Mouse (Mus musculus) intestine, embryonic 16.5 days (tissue): ENCODE data around the gene Vkorc1l1. TPM values are rescaled to one million over a fixed set of nuclear protein-coding genes. Genes with fewer than 3 reads are reported as not detected.

ENCODE experiments used
- ATAC-seq: fragments of 200-750 bp; cut with Nextera tagmentation; 2 replicates; pipeline ENCODE4 v1.8.0; 2017; ENCODE audit warnings: moderate TSS enrichment, moderate library complexity
- H3K27ac ChIP-seq: fragments of 300-500 bp; sonication (generic); 2 replicates; pipeline ENCODE4 v1.5.1; 2014; ENCODE audit warnings: mild to moderate bottlenecking, low read length
- H3K27me3 ChIP-seq: fragments of 300-500 bp; sonication (generic); replicated peaks from 2 replicates; pipeline ENCODE4 v1.6.1; 2014; ENCODE audit warnings: low read length, control low read depth, mixed read lengths; ENCODE audit not compliant: control insufficient read depth, insufficient read depth
- H3K36me3 ChIP-seq: fragments of 300-500 bp; sonication (generic); 2 replicates; pipeline ENCODE4 v1.6.1; 2014; ENCODE audit warnings: low read length, control low read depth; ENCODE audit not compliant: control insufficient read depth, insufficient read depth
- H3K4me1 ChIP-seq: fragments of 300-500 bp; sonication (generic); 2 replicates; pipeline ENCODE4 v1.6.1; 2014; ENCODE audit warnings: low read length, control low read depth, mixed read lengths; ENCODE audit not compliant: control insufficient read depth, insufficient read depth
- H3K4me2 ChIP-seq: fragments of 300-500 bp; sonication (generic); 2 replicates; pipeline ENCODE4 v1.6.1; 2014; ENCODE audit warnings: low read depth, low read length, control low read depth
- H3K4me3 ChIP-seq: fragments of 300-500 bp; sonication (generic); 2 replicates; pipeline ENCODE4 v1.5.1; 2014; ENCODE audit warnings: mild to moderate bottlenecking, low read length
- H3K9ac ChIP-seq: fragments of 300-500 bp; sonication (generic); 2 replicates; pipeline ENCODE4 v1.6.1; 2014; ENCODE audit warnings: low read depth, low read length
- H3K9me3 ChIP-seq: fragments of 300-500 bp; sonication (generic); 2 replicates; pipeline ENCODE4 v1.6.1; 2016; ENCODE audit warnings: low read length, control low read depth; ENCODE audit not compliant: control insufficient read depth
- WGBS: fragments of 180-500 bp; shearing (Covaris S2); extraction: QIAGEN DNeasy Blood & Tissue Kit; methylation state at CpG from one replicate; pipeline ENCODE4 v1.1.7; 2014; 5-methylcytosine and 5-hydroxymethylcytosine counted together
- polyA plus RNA-seq: library from polyadenylated mRNA; unstranded; fragments of >200 nt; fragmentation: Nextera tagmentation; extraction: Ambion mirVana; gene quantifications from 2 replicates; pipeline ENCODE4 v1.2.1, GENCODE M21; 2015

Gene Vkorc1l1
- polyA plus RNA-seq, 1 experiment from 2014 or later, result 22.1 TPM

GRCm38 (mm10) chr5:129966448-129966847, 24.7 kb downstream of the Vkorc1l1 start:
- Histone ChIP-seq H3K4me3 (no peak overlapping the region), H3K27ac (no peak overlapping the region), H3K9ac (no peak overlapping the region), H3K9me3 (no peaks in the 10 kb centered on the region), H3K4me1 (no peaks in the 10 kb centered on the region), H3K27me3 (no peaks in the 10 kb centered on the region), H3K4me2 (no peak overlapping the region), H3K36me3 (no peaks in the 10 kb centered on the region; the same call in 1 of the 2 replicates)
- ATAC-seq, result no peak
- 89% methylated on average over 3 of the region's 3 CpGs for WGBS

- WGBS, result 78% methylated on average over 7 of the region's 7 CpGs
- H3K4me1 ChIP-seq, result no peaks in the 10 kb centered on the region
- no peak overlapping the region for H3K4me3 ChIP-seq
- no peak for ATAC-seq
- no peaks in the 10 kb centered on the region; the same call in 1 of the 2 replicates for H3K36me3 ChIP-seq
- no peaks in the 10 kb centered on the region for H3K9me3 ChIP-seq
- no peaks in the 10 kb centered on the region for H3K27me3 ChIP-seq
- no peak overlapping the region for H3K27ac ChIP-seq
- H3K9ac ChIP-seq, result no peak overlapping the region
- no peak overlapping the region for H3K4me2 ChIP-seq
These were observed 26.6 kb downstream of the Vkorc1l1 start for GRCm38 (mm10) chr5:129968417-129968816.

- no peak overlapping the region for H3K27ac ChIP-seq
- no peaks in the 10 kb centered on the region for H3K4me1 ChIP-seq
- no peak overlapping the region for H3K9ac ChIP-seq
- ATAC-seq, result no peak
- H3K4me2 ChIP-seq, result no peak overlapping the region
- no peaks in the 10 kb centered on the region for H3K9me3 ChIP-seq
- 78% methylated on average over 4 of the region's 4 CpGs for WGBS
- H3K36me3 ChIP-seq, result no peaks in the 10 kb centered on the region; the same call in 1 of the 2 replicates
- no peak overlapping the region for H3K4me3 ChIP-seq
- H3K27me3 ChIP-seq, result no peaks in the 10 kb centered on the region
These were observed 29.7 kb downstream of the Vkorc1l1 start for GRCm38 (mm10) chr5:129971491-129971890.

GRCm38 (mm10) chr5:129974354-129974753, 32.6 kb downstream of the Vkorc1l1 start:
- Histone ChIP-seq H3K9ac (no peak overlapping the region), H3K27me3 (no peaks in the 10 kb centered on the region), H3K9me3 (no peaks in the 10 kb centered on the region), H3K4me3 (no peak overlapping the region), H3K27ac (peak overlapping the region; percentile 46; the same call in 1 of the 2 replicates), H3K4me2 (no peak overlapping the region), H3K4me1 (no peaks in the 10 kb centered on the region), H3K36me3 (no peaks in the 10 kb centered on the region; the same call in 1 of the 2 replicates)
- WGBS, result 88% methylated on average over 4 of the region's 4 CpGs
- ATAC-seq, result no peak

- Histone ChIP-seq H3K36me3 (no peaks in the 10 kb centered on the region; the same call in 1 of the 2 replicates), H3K9ac (no peak overlapping the region), H3K4me2 (no peak overlapping the region), H3K27me3 (no peaks in the 10 kb centered on the region), H3K4me1 (no peaks in the 10 kb centered on the region; the same call in 1 of the 2 replicates), H3K4me3 (no peak overlapping the region), H3K9me3 (no peaks in the 10 kb centered on the region), H3K27ac (peak overlapping the region; percentile 46)
- ATAC-seq, result peak; percentile 92
- 58% methylated on average over 4 of the region's 4 CpGs for WGBS
These were observed 33.1 kb downstream of the Vkorc1l1 start for GRCm38 (mm10) chr5:129974866-129975311.

GRCm38 (mm10) chr5:129977768-129978167, 36.0 kb downstream of the Vkorc1l1 start:
- peak; percentile 39; the same call in 1 of the 2 replicates for ATAC-seq

GRCm38 (mm10) chr5:129978608-129979007, 36.8 kb downstream of the Vkorc1l1 start:
- H3K4me3 ChIP-seq, result no peak overlapping the region
- H3K9me3 ChIP-seq, result no peaks in the 10 kb centered on the region
- no peaks in the 10 kb centered on the region; the same call in 1 of the 2 replicates for H3K36me3 ChIP-seq
- 74% methylated on average over 5 of the region's 5 CpGs for WGBS
- no peaks in the 10 kb centered on the region for H3K27me3 ChIP-seq
- no peak overlapping the region for H3K9ac ChIP-seq
- no peaks in the 10 kb centered on the region; the same call in 1 of the 2 replicates for H3K4me1 ChIP-seq
- no peak overlapping the region for H3K4me2 ChIP-seq
- no peak for ATAC-seq
- H3K27ac ChIP-seq, result no peak overlapping the region

More at GRCm38 (mm10) chr5:129977768-129978167, 36.0 kb downstream of the Vkorc1l1 start:
- Histone ChIP-seq H3K9ac (no peak overlapping the region), H3K4me3 (no peak overlapping the region), H3K27me3 (no peaks in the 10 kb centered on the region), H3K27ac (peak overlapping the region; percentile 38; the same call in 1 of the 2 replicates), H3K36me3 (no peaks in the 10 kb centered on the region), H3K4me1 (no peaks in the 10 kb centered on the region; the same call in 1 of the 2 replicates), H3K9me3 (no peaks in the 10 kb centered on the region), H3K4me2 (no peak overlapping the region)
- WGBS, result 84% methylated on average over 4 of the region's 4 CpGs

GRCm38 (mm10) chr5:129980216-129980615, 38.4 kb downstream of the Vkorc1l1 start:
- WGBS, result 56% methylated on average over 3 of the region's 3 CpGs
- H3K4me1 ChIP-seq, result no peaks in the 10 kb centered on the region; the same call in 1 of the 2 replicates
- no peak overlapping the region for H3K4me3 ChIP-seq
- no peak for ATAC-seq
- H3K27me3 ChIP-seq, result no peaks in the 10 kb centered on the region
- no peak overlapping the region for H3K4me2 ChIP-seq
- no peaks in the 10 kb centered on the region; the same call in 1 of the 2 replicates for H3K36me3 ChIP-seq
- no peak overlapping the region for H3K9ac ChIP-seq
- H3K27ac ChIP-seq, result no peak overlapping the region; the same call in 1 of the 2 replicates
- H3K9me3 ChIP-seq, result no peaks in the 10 kb centered on the region

- 84% methylated on average over 13 of the region's 13 CpGs for WGBS
- ATAC-seq, result no peak
- Histone ChIP-seq H3K4me2 (no peak overlapping the region), H3K36me3 (peaks cover 3% of the 10 kb centered on the region; the same call in 1 of the 2 replicates), H3K4me1 (no peaks in the 10 kb centered on the region), H3K27me3 (no peaks in the 10 kb centered on the region), H3K4me3 (no peak overlapping the region), H3K9me3 (no peaks in the 10 kb centered on the region), H3K9ac (no peak overlapping the region), H3K27ac (no peak overlapping the region)
These were observed 47.6 kb downstream of the Vkorc1l1 start for GRCm38 (mm10) chr5:129989376-129989775.
